Mouse (Mus musculus) embryo, embryonic 11.5 days (tissue): ENCODE data around the gene Plekhh2.

Experiments used
- DNase-seq: peaks from one replicate; pipeline ENCODE4 v3.0.0-alpha.2; 2012; ENCODE audit warnings: low read depth, low spot score

The Plekhh2 gene

DNA sequence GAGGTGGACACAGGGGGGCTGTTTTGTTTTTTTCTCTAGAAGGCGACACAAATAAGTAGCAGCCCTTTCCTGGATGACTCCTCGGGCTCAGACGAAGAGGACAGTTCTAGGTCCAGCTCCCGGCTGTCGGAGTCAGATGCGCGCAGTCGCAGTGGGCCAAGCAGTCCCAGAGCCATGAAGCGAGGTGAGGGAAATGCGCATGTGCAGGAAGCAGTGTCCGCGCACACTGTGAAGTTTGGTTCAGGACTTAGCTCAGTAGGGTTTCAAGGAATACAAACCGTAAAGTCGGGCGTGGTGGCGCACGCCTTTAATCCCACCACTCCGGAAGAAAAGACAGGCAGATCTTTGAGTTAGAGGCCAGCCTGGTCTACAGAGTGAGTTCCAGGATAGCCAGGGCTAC, 59.9 kb downstream of the Plekhh2 start:
- no peak for DNase-seq

DNA sequence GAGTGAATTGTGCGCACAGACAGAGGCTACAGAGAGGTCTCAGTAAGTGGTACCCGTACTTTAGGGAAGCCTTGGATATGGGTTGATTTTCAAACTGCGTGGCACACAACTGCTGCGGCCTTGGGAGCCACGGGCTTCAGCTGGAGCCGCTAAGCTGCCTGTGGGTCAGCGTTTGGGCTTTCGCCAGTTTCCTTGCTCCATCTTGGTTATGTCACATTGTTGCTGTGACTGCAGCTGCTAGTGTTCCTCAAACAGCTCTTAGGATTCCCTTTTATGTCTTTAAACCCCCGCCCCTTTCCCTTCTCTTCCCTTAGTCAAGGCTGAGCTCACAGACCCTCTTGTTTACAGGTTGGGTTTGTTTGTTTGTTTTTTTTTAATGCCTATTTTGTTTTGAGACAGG, 61.6 kb downstream of the Plekhh2 start:
- no peak for DNase-seq

DNA sequence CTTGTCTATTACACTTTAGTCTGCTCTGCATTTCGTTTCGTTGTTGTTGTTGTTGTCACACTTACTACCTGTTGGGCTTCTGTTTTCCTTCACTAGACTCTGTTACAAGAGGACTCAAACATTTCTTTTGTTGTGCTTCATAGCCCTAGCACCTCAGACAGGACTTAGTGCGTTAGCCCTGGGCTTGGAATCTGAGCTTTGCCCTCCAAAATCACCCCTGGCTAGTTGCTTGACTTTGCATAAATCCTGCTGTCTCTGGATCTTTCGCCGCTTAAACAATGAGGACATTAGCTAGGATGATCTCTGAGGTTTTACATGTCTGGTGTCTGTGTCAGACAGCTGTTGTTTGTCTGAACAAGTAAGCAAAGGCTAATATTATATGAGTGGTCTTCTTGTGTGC, 62.2 kb downstream of the Plekhh2 start:
- DNase-seq, result no peak

DNA sequence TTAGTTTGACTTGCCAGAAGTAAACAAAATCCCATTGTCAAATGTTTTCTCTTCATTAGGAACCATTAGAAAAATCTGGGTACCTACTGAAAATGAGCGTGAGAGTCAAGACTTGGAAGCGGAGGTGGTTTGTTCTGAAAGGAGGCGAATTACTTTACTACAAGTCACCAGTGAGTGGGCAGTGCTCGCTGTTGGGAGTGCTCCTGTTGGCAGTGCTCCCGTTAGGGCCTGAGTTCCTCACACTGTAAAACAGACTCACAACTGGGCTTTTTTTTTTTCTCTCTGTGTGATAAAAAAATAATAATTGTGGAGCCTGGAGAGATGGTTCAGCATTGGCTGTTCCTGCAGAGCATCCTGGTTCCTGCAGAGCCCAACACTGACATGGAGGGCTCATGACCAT, 63.4 kb downstream of the Plekhh2 start:
- no peak for DNase-seq

DNA sequence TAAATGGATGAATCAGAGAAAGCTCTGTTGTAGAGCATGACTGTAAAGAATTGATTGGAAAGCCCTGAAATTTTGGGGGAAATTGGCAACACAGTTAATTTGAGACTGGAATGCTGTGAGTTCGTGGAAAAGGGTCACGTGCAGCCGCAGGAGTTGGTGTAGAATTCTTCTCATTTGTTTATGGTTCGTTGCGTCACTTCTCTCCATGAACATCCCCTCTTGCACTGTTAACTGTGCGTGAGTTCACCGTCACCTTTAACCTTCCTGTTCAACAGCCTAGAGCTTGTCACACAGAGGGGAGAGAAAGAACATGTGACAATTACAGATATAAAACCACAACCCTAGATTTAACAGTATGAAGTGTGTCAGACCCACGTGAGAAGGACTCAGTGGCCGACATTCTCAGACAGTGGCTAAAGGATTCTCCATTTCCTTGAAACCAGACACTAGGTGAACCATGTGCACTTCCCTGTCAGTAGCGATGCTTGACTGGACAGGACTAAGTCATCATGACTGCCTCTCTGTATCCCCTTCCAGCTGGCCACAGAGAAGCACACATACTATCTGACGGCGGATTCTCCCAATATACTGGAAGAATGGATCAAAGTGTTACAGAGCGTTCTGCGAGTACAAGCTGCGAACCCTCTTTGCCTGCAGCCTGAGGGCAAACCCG, 65.1 kb downstream of the Plekhh2 start:
- no peak for DNase-seq

DNA sequence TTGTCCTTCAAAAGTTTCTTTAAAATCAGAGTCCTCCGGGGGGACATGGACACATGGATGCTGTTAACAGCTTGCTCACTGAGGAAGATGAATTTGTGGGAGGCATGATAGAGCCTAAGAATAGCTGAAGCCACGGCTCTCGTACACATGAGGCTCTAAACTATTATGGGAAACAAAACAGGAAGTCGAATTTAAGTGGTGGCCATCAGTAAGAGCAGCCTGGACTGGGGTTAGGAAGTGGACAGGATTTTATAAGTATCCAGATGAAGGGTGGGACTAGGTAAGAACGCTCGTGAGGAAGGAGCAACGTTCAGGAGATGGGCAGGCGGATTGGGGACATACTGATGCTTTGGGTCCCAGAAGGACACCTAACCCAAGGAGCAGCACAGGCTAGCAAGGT, 67.6 kb downstream of the Plekhh2 start:
- no peak for DNase-seq

DNA sequence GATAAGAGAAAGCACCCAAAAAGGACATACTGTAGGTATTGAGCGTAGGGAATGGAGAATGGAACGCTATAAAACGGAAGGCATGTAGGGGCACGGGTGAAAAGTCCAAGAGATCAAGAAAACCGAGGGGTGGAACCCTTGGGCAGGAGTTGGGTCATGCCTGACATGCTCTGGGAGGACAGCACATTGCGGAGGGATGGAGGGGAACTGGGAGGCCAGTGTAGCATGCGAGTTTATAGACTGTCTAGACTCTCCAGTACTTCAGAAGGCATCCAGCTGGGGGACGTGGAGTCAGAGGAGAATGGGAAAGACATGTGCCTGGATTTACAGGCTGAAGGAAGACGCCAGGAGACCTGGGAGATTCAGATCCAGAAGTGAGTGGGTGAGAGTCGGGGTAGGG, 68.1 kb downstream of the Plekhh2 start:
- no peak for DNase-seq

DNA sequence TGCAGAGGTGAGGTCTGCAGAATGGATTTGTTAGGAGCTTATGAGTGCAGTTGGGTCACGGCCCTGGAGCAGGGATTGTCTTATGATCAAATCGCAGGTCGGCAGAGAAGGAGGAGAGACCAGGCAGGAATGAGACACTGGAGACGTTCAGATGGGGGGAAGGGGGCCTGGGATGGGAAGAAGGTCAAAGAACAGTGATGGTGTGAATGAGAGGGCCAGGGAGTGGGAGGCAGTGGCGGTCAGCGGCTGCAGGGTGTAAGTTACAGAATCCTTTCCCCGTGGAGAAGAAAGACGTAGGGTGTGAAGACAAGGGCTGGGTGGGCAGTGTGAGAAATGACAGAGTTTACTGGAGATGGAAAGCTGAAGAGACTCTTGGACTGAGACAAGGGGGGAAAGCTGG, 69.1 kb downstream of the Plekhh2 start:
- DNase-seq, result no peak

DNA sequence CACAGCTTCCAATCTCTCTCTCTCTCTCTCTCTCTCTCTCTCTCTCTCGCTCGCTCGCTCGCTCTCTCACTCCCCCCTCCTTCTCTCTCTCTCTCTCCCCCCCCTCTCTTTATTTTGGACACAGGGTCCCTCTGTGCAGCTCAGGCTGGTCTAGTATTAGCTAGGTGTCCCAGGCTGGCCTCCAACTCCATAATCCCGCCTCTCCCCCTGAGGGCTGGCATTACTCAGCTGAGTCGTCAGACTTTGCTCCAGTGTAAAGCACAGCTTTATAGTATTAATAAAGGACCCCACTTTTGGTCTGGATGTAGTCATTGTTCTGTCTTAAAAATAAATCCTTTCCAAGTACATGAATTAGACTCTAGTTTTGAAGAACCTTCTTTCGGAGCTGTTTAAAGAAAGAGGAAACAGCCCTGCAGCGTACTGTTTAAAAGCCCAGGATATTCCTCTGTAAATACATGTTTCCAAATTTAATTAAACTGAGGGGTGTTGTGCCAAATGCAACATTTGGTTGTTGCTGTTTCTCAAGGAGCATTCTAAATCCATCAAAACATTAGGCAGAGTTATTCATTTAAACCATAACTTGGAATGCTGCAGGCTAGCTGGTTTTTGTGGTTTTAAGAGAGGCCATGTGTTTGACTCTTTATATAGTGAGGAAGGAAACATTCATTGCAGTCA, 70.2 kb downstream of the Plekhh2 start:
- DNase-seq, result no peak

DNA sequence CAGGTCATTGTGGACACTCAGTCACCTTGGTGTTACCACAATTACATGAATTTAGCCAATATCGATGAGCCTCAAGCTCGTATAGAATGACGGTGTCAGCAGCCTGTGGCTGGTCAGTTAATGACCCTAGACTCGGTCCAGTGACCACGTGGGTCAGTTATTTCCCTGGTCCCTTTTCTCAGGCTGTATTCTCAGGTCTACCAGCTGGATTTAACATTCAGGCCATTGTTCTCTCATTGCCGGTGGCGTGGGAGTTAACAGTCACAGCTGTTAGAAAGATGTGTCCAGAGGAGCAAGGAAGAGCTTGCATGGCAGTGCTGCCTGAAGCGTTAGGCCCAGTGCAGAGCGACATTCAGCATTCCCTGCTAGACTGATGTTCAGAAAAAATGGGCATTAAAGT, 72.4 kb downstream of the Plekhh2 start:
- no peak for DNase-seq

DNA sequence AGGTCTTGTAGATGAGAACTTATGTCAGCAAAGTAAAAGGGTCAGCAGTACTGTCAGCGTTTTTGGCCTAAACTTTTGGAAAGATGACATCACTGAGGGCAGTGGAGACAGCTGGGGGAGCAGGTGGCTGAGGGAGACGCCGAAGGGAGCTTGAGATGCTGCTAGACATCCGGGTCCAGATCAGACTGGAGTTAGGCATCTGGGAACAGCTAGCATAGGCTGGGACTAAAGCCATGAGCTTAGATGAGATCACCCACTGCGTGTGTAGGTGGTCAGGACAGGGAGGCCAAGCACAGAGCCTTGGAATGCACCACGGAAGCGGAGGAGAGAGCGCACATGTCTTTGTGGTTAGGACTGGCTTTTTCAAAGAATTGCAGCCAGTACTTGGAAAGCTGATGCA, 73.4 kb downstream of the Plekhh2 start:
- DNase-seq, result no peak

DNA sequence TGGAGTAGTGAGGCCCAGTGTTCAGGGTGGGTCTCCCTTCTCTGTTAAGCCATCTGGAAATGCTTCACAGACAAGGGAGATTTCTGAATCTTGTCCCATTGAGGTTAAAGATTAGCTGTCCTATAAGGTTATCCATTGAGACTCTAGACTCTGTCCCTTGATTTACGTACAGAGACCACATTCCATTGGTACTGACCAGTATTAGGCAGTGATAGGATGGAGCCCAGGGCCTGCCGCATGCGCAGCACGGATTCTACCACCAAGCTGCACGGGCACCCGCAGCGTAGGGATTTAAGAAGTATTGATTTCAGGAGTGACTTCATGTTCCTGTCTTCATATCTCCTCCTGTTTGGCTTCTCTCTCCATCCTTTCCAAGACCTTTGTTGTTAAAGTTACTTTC, 78.4 kb downstream of the Plekhh2 start:
- no peak for DNase-seq

DNA sequence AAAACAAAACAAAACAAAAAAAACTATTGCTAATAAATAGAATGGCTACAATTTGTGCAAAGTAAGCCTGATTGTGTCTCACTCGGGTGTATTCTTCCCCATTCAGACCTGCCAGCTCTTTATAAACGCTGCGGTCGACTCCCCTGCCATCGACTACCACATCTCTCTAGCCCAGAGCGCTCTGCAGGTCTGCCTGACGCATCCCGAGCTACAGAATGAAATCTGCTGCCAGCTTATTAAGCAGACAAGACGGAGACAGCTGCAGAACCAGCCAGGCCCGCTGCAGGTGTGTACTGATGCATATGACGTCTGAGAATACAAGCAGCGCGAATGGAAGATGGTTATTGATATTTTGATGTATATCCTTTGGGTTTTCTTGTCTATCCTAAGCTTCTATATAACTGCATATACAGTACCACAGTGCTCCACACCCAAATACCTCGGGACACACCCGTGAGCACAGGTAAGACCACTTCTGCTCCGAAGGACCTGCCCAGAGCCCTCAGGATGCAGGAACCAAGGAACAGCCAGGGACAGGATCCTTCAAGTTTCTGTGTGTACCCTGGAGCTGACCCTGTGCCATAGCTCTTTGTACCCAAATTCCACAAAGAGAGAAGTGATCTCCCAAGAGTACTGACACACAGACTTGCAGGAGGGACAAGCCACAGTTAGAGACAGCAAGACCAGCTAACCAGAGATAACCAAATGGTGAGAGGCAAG, 79.9 kb downstream of the Plekhh2 start:
- DNase-seq, result no peak

DNA sequence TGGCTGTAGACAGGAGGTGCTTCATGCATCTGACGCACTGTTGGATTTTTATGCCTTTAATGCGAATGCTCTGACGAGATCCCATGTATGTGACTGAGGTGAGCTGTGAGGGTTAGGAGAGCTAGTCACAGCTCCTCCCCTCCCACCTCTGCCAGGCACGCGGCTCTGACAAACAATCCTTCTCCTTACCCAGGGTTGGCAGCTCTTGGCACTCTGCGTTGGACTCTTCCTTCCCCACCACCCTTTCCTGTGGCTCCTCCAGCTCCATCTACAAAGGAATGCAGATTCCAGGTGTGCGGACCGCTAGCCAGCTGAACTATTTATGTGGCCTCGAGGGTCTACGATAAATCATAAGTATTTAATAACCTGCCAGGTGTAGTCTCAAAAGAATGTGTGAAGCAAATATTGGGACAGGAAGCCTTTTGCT, 84.3 kb downstream of the Plekhh2 start:
- DNase-seq, result no peak

DNA sequence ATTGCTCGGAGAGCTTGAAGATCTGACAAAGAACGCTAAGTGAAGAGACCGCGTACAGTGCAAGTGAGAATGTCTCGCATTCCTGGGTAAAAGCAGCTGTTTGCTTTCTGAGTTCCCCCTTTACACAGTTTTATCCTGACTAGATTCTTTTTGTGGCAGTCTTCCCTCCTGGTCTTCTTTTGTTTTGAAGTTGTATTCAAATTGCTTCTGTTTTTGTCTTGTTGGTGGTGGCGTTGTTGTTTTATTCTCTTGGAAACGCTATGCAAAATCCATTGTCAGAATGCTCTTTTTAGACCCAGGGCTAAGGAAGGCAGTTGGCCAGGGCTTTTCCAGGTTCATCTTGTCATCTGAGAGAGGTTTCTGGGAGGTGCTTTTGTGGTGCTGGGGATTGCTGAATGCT, 84.8 kb downstream of the Plekhh2 start:
- no peak for DNase-seq

DNA sequence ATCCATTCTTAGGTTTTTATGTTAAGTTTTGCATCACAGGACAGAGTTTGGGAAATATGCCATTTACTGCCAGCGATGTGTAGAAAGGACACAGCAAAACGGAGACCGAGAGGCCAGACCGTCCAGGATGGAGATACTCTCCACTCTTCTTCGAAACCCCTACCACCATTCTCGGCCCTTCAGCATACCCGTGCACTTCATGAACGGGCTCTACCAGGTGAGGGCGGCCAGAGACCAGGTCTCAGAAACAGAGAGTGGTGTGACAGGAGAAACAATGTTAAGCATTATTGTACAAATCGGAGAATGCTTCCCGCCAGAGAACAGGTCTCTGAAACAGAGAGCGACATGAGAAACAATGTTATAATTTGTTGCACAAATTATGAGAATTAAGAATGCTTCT, 86.2 kb downstream of the Plekhh2 start:
- no peak for DNase-seq

DNA sequence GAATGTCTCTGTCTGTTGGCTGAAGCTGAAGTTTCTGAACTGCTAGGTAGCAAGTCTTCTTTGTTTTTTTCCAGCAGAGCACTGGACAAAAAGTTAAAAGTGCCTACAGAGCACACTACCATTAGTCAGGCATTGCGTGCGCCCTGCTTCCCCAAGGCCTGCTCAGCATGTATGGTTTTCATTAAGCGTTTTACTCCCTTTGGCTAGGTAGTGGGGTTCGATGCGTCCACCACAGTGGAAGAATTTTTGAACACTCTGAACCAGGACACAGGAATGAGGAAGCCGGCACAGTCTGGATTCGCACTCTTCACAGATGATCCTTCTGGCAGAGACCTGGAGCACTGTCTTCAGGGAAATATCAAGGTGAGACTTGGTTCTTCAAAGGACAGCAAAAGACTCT, 87.2 kb downstream of the Plekhh2 start:
- DNase-seq, result no peak

DNA sequence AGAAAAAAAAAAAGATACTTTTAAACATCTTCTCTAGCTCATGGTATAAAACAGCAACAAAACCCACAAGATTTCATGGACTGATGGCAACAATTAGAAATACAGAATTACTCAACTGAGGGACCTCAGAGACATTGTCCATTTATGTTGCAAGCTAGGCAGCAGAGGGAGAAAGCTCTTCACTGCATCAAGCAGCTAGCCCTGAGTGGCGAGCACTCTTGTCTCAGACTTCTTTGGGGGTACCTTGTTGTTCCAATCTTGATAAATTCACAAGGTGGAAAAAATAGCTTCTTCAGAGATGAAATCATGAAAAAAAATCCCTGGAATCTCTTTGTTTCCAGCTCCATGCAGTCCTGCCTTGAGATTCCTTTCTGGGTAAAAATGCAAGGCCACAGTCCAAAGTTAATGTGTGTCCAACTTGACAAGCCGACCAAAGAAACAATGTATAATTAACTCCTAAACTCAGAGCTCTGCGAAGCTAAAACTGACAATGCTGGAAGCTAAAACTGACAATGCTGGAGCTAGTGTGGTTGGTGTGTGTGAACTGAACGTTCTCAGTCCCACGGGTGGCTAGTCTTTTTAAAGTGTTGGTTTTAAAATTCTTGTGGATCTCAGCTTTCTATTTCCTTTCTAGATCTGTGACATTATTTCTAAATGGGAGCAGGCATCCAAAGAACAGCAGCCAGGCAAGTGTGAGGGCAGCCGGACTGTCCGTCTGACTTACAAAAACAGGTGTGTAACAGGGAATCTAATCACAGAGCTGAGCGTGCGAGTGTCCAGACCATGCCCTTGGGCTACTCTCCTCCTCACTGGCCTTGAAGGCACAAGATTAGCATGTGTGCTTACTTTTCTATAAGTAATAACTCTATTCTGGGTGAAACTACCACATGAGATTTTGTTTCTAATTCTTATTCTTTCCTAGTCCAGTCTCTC, 88.6 kb downstream of the Plekhh2 start:
- no peak for DNase-seq

DNA sequence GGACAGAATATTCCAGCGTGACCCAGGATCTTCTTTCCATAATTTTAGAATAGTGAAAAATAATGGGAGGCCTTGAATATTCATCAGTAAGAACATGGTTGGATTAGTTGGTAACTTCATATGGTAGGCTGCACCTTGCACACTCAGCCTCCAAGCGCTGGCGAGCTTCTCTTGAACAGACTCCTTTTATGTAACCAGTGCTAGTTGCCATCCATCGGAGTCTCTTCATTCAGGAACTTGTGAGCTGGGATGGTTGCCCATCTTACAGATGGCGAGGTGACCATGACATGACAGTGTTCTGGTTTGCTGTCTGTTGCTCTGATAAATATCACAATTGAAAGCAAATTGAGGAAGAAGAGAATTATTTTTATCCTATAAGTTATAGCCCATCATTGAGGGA, 90.1 kb downstream of the Plekhh2 start:
- DNase-seq, result no peak

DNA sequence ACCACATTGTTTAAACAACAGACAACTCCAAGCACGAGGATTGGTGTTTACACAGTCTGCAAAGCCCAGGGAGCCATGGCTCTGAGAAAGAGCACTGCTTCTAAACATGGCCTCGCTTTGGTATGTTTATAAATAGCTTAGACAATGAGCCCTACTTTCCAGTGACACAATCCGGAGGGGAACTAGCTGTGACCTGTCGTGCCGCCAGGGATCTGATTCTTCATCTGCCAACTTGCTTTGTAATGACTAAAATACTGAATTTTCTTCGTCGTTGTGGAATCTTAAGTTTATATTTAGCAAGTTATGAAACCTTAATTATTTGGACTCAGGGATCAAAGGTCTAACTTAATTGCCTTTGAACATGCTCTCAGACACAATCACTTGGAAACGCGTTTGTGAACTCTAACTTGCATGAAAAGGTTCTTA, 91.5 kb downstream of the Plekhh2 start:
- DNase-seq, result no peak

DNA sequence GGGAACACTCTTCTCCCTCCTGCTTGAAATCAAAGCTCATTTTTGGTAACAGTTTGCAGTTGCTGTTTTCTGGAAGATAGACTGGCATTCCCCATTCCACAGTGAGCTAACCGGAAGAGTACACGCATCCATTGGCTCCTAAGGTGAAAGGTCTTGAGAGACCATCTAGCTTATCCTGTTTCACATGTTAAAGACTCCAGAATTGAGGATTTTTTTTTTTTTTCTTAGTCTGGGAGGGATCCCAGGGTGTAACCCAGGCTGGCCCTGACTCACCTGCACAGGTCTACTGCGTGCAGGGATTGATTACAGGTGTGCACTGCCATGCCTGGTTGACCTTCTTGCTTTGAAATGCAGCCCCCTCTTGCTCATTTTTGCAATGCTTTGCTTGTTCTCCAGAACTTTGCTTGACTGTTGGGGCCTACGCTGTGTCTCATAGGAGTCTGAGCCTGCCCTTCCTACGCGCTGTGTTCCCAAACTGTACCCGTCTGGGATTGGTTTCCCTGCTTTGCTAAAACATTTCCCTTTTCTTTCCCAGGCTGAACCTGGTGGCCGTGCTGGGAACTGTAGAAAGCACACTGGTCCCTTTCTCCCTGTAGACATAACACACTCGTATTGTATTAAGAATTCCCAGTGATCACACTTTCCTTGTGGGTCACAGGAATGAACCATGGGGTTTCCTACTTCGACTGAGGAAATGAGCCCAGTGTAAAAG, 92.2 kb downstream of the Plekhh2 start:
- DNase-seq, result no peak
